Mouse (Mus musculus) E14TG2a.4 (cell line): ENCODE results near the gene 1700069L16Rik.

Experiments used
- H3K27me3 ChIP-seq: 2 replicates; pipeline ENCODE4 v1.6.1; 2014; ENCODE audit warnings: low read length, control low read depth; ENCODE audit not compliant: insufficient read depth
- H3K36me3 ChIP-seq: 2 replicates; pipeline ENCODE4 v1.6.1; 2014; ENCODE audit warnings: low read length, control low read depth; ENCODE audit not compliant: insufficient read depth
- H3K4me1 ChIP-seq: replicated peaks from 2 replicates; pipeline ENCODE4 v1.6.1; 2014; ENCODE audit warnings: low read depth, low read length, control low read depth
- H3K4me3 ChIP-seq: replicated peaks from 2 replicates; pipeline ENCODE4 v1.5.1; 2014; ENCODE audit warnings: mild to moderate bottlenecking, low read length
- H3K9me3 ChIP-seq: 2 replicates; pipeline ENCODE4 v1.6.1; 2014; ENCODE audit warnings: low read length, control low read depth
- CTCF ChIP-seq: conservative IDR thresholded peaks from 2 replicates; pipeline ENCODE4 v1.5.1; 2014; ENCODE audit warnings: low read length
- NANOG ChIP-seq: IDR thresholded peaks from 2 replicates; pipeline ENCODE4 v1.6.1; 2014; ENCODE audit warnings: borderline replicate concordance, low read length, mixed read lengths
- POU5F1 ChIP-seq: IDR thresholded peaks from 2 replicates; pipeline ENCODE4 v1.6.1; 2014; ENCODE audit warnings: low read length, borderline replicate concordance

1700069L16Rik gene

DNA sequence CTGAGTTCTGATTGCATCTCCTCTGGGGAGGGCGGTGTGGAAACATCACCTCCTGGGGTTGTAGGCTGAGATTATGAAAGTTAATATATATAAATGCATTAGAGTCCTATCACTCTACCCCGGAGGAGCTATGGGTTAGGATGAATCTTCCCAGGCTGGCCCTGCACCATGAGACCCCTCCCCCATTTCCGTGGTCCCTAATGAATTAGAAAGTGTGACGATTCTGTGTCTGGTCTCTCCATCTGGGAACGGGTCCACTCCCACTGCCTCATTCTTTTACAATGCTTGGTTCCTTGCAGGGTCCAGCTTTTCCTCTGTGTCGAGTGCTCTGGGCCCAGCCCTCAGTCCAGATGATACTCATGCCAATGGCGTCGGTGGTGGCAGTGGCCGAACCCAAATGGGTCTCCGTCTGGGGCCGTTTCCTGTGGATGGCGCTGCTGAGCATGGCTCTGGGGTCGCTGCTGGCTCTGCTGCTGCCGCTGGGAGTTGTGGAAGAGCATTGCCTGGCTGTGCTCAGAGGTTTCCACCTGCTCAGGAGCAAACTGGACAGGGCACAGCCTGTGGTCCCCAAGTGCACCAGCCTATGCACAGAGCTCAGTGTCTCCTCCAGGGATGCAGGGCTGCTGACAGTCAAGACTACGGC is 12.1 kb upstream of the 1700069L16Rik start:
- Histone ChIP-seq H3K4me1 (peaks cover 74% of the 10 kb centered on the region), H3K4me3 (peak overlapping the region; percentile 89), H3K9me3 (no peaks in the 10 kb centered on the region), H3K27me3 (no peaks in the 10 kb centered on the region), H3K36me3 (peaks cover 49% of the 10 kb centered on the region)
- no peak for TF ChIP-seq POU5F1
- TF ChIP-seq NANOG = no peak
- TF ChIP-seq CTCF = no peak

DNA sequence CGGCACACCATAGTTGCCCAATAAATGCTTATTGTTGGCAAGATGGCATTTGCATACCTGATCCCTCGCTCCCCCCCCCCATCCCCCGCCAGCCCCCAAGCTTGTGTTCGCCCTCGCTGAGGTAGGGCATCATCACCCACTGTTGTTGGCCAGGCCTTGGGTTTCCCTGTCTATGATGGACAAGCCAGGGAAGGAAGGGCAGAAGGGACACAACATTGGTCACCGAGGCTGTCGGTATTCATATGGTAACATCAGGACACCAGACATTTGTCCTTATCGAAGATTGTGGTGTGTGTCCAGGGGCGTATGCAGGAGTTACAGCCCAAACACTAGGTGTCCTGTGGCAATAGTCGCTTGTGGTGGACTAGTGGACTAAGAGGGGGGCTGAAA is 11.5 kb upstream of the 1700069L16Rik start:
- peaks cover 43% of the 10 kb centered on the region for H3K36me3 ChIP-seq

DNA sequence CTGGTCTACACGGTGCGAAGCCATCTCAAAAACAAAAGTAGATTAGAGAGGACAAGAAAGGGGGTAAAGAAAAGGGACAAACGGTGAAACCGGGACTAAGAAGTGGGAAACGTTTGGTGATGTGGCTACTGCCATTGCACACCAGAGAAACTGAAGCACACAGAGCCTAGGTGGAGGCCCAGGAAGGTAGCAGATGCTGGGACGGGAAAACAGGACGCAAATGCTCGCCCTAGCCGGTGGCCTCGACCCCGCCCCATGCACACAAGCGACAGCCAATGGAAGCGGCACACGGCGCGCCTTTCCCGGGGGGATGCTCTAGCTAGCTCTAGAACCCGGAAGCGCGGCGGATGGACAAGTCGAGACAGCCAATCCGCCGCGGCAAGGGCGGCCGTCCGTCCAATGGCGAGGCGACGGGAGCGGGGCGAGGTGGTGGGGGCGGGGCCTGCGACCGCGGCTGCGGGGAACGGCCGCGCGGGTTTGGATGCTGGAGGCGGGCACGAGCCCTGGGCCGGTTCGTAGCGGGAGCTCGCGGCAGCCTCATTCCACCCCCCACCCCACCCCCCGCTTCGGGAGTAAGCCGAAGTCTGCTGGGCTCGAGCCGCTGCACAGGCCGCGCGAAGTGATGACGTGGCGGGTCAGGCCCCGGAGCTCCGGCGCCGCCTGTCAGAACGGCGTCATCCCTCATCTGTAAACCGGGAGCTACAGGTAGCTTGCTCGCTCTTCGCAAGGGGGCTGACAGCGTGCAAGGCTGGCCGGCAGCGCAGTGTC is 11.0 kb upstream of the 1700069L16Rik start, which contains the start of gene Ficd:
Ficd (plus strand) TSS at position 459 of the 768 bp plus-strand sequence.
- no peak for TF ChIP-seq POU5F1
- TF ChIP-seq NANOG = no peak
- no peak for TF ChIP-seq CTCF
- H3K4me3 ChIP-seq = peak within 1 kb of the TSS; percentile 89
- H3K4me1 ChIP-seq = peaks cover 70% of the 10 kb centered on the region

More for the DNA sequence above, 11.5 kb upstream of the 1700069L16Rik start:
- Histone ChIP-seq H3K4me1 (peaks cover 70% of the 10 kb centered on the region), H3K27me3 (no peaks in the 10 kb centered on the region), H3K9me3 (no peaks in the 10 kb centered on the region), H3K4me3 (peak overlapping the region; percentile 89)
- TF ChIP-seq POU5F1 = no peak
- no peak for TF ChIP-seq CTCF
- no peak for TF ChIP-seq NANOG

DNA sequence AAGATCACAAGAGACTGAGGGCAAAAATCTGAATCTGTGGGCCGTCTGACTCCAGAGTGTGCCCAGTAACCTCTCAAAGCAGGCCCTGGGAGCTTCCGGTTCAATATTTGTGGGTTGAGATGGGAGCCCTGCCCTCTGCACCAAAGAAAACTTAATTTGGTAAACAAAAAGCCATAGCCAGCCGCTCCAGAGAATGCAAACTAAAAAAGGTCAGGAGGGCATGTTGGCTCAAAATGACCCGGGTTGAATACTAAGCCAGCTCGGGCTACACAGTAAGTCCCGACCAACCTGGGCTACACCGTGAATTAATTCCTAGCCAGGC is 10.4 kb upstream of the 1700069L16Rik start:
- Histone ChIP-seq H3K36me3 (peaks cover 32% of the 10 kb centered on the region), H3K27me3 (no peaks in the 10 kb centered on the region), H3K4me1 (peaks cover 74% of the 10 kb centered on the region), H3K4me3 (peak overlapping the region; percentile 89), H3K9me3 (no peaks in the 10 kb centered on the region)
- no peak for TF ChIP-seq CTCF

More for the DNA sequence above, 11.0 kb upstream of the 1700069L16Rik start, which contains the start of gene Ficd:
- H3K36me3 ChIP-seq = peaks cover 38% of the 10 kb centered on the region
- H3K9me3 ChIP-seq = no peaks in the 10 kb centered on the region
- H3K27me3 ChIP-seq = no peaks in the 10 kb centered on the region

DNA sequence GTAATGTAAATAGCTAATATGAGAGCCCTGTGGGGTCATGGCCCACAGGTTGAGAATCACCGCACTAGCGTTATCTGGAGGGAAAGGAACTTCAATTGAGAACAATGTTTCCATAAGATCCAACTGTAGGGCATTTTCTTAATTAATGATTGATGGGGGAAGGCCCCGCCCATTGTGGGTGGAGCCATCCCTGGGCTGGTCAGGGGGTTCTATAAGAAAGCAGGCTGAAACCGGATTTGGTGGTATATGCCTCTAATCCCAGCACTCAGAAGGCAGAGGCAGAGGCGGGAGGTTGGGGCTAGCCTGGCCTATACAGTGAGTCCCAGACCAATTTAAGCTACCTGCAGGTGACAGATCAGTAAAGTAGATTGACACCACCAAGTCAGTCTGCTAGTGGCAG is 9.8 kb upstream of the 1700069L16Rik start:
- peaks cover 26% of the 10 kb centered on the region for H3K36me3 ChIP-seq
- peaks cover 68% of the 10 kb centered on the region for H3K4me1 ChIP-seq
- TF ChIP-seq POU5F1 (no peak), NANOG (no peak), CTCF (no peak)
- H3K4me3 ChIP-seq = peak overlapping the region; percentile 89
- H3K9me3 ChIP-seq = no peaks in the 10 kb centered on the region
- H3K27me3 ChIP-seq = no peaks in the 10 kb centered on the region

DNA sequence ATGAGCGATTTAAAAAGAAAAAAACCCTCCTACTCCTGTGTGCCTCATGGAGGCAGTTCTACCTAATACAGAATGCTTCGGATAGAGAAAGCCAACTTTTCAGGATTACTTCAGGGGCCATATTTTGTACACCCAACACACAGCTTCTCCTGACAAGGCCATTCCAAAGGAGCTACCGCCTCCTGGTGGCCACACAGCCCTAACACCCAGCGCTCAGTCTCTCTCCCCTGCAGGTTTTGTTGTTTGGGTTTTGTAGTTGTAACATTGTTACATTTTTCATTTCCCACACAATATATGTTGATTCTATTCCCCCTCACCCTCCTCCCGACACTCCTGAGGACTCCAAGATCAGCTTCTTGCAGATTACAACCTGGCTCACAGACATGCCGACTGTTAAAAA is 7.6 kb upstream of the 1700069L16Rik start:
- Histone ChIP-seq H3K4me3 (no peak overlapping the region), H3K4me1 (peaks cover 56% of the 10 kb centered on the region), H3K27me3 (no peaks in the 10 kb centered on the region), H3K9me3 (no peaks in the 10 kb centered on the region), H3K36me3 (peaks cover 4% of the 10 kb centered on the region)
- TF ChIP-seq CTCF (peak; percentile 90), NANOG (no peak)

DNA sequence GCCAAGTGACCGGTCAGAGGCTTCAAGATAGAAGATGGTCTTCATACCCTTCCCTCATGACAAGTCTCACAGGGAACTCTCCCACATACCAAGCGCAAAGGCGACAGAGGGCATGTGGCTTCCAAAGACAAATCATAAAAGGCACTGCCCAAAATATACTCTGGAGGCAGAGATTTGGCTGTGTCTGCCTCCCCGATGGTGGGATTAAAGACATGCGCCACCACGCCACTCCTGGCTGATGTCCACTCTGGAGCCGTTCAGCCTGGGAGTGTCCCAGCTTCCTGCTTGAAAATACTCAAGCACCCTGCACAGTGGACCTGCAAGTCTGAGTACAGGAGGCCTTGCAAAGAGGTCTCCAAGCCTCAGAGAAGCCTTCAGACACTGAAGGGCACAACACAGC is 6.6 kb upstream of the 1700069L16Rik start:
- Histone ChIP-seq H3K9me3 (no peaks in the 10 kb centered on the region), H3K36me3 (no peaks in the 10 kb centered on the region), H3K27me3 (no peaks in the 10 kb centered on the region), H3K4me1 (peaks cover 48% of the 10 kb centered on the region), H3K4me3 (no peak overlapping the region)
- no peak for TF ChIP-seq POU5F1
- TF ChIP-seq NANOG = no peak
- TF ChIP-seq CTCF = no peak

DNA sequence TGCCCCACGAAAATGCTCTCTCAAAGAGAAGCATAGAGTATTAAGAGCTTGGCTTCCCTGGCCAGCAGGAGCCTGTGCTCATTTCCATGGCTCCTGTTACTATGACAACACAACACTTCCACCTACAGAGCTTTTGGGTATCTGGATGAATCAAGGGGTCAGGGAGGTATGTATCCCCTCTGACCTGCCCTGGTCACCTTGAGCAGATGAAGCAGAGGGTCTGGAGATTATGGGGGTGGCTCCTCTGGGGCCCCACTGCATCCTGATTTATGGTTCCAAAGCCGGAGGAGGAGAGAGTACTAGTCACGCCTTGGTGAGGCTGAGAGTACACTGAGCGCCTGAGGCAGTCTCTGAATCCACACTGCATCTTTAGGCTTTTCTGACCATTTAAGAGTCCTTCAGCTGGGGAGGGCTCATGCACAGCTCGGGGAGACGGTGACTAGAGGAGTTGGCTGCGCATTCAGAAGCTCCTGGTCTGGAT is 6.1 kb upstream of the 1700069L16Rik start:
- no peaks in the 10 kb centered on the region for H3K9me3 ChIP-seq
- no peaks in the 10 kb centered on the region for H3K27me3 ChIP-seq
- H3K4me3 ChIP-seq = no peak overlapping the region
- H3K36me3 ChIP-seq = no peaks in the 10 kb centered on the region
- no peak for TF ChIP-seq POU5F1
- TF ChIP-seq NANOG = no peak
- no peak for TF ChIP-seq CTCF
- peaks cover 47% of the 10 kb centered on the region for H3K4me1 ChIP-seq
